Mouse (Mus musculus): ENCODE results near the gene Cecr2.

GRCm38 (mm10) chr6:120618518-120619402 is 47.4 kb upstream of the Cecr2 start:
- TF ChIP-seq CTCF (IDR thresholded peaks at IDR 0.05; ENCODE audit: low read depth), result no peak
- peak; percentile 61 for TF ChIP-seq EP300 (IDR thresholded peaks at IDR 0.05; ENCODE audit: low read depth)
